Mouse (Mus musculus) spleen, adult 2 months (tissue): ENCODE results near the gene Tex11.

Experiments used
- CTCF ChIP-seq: fragments of 200-500 bp; IDR thresholded peaks from 2 replicates; pipeline ENCODE4 v1.5.1; 2011; ENCODE audit warnings: mild to moderate bottlenecking, inconsistent platforms; ENCODE audit not compliant: insufficient read depth, insufficient read length, insufficient replicate concordance; ENCODE audit errors: extremely low read depth
- POLR2A ChIP-seq: fragments of 200-500 bp; IDR thresholded peaks from 2 replicates; pipeline ENCODE4 v1.6.1; 2011; ENCODE audit warnings: low read depth, low read length, inconsistent platforms

DNA sequence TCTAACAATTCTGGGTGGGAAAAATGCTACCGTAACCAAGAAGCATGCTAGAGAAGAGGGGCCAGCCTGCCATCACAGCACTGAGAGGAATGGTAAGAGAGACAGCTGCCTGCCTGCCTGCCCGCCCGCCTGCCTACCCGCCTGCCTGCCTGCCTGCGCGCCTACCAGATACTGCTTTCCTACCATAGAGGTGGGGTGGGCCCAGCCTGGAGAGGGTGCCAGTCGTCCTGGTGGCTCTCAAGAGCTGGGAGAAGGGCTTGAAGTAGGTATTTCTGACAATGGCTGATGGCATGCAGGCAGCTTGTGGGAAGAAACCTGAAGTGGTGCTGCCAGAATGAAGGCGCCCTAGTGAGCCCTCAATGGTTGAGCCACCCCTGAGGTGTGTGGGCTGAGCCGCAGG lies 240.8 kb downstream of the Tex11 start:
- no peak for TF ChIP-seq POLR2A
- no peak for TF ChIP-seq CTCF
